Mouse (Mus musculus): ENCODE data around the gene Rpl21. TPM values are rescaled to one million over a fixed set of nuclear protein-coding genes. Genes with fewer than 3 reads are reported as not detected.

Gene Rpl21
- polyA plus RNA-seq, 1 experiment = 486 TPM

DNA sequence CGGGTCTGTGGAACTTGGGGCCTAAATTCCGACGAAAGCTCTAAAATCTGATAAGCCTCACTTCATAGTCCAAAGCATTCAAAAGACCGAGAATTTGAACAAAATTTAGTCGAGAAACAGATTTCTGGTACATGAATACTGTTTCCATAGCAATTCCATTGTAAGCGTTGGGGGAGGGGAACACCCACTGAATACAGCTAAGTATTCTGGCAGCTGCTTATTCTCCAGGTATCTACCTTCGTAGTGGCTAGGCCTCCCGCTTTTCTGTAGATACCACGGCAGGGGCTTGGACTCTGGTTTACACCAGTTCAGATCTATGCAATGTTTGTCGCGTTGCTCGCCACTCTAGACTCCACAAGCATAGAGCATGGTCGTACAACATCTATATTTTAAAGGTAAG is 37.0 kb upstream of the Rpl21 start:
- no peak overlapping the region for H3ac ChIP-seq (ENCODE audit: control insufficient read depth, insufficient read length, low read depth)
- H3K79me3 ChIP-seq (ENCODE audit: low read depth) = peaks cover 36% of the 10 kb centered on the region
- no peak overlapping the region for H3K4me3 ChIP-seq (ENCODE audit: insufficient read depth, poor library complexity, severe bottlenecking)
- peaks cover 38% of the 10 kb centered on the region for H3K79me2 ChIP-seq (ENCODE audit: control insufficient read depth, insufficient read depth)
- TF ChIP-seq MAX (IDR thresholded peaks at IDR 0.05) (no peak), CEBPB (IDR thresholded peaks at IDR 0.05; ENCODE audit: low read depth) (no peak), MYOG (IDR thresholded peaks at IDR 0.05; ENCODE audit: control insufficient read depth, extremely low read depth, insufficient read length) (no peak), FOSL1 (IDR thresholded peaks at IDR 0.05; ENCODE audit: insufficient read depth, low read length, poor library complexity, severe bottlenecking) (no peak), MYOD1 (IDR thresholded peaks at IDR 0.05; ENCODE audit: control insufficient read depth, insufficient read length, low read depth) (no peak), USF1 (IDR thresholded peaks at IDR 0.05; ENCODE audit: low read depth) (no peak), CTCF (IDR thresholded peaks at IDR 0.05; ENCODE audit: control insufficient read depth, insufficient read depth, insufficient read length) (no peak)
- H3K27me3 ChIP-seq (ENCODE audit: control insufficient read depth, insufficient read depth, insufficient read length) = no peaks in the 10 kb centered on the region
- H3K36me3 ChIP-seq (ENCODE audit: control insufficient read depth, insufficient read depth) = no peaks in the 10 kb centered on the region

GRCm38 (mm10) chr5:146798031-146798430 is 34.7 kb upstream of the Rpl21 start:
- H3K27me3 ChIP-seq (ENCODE audit: control insufficient read depth, insufficient read depth, insufficient read length) = no peaks in the 10 kb centered on the region
- H3K4me3 ChIP-seq (ENCODE audit: insufficient read depth, poor library complexity, severe bottlenecking) = no peak overlapping the region
- TF ChIP-seq MYOG (IDR thresholded peaks at IDR 0.05; ENCODE audit: control insufficient read depth, extremely low read depth, insufficient read length) (no peak), FOSL1 (IDR thresholded peaks at IDR 0.05; ENCODE audit: insufficient read depth, low read length, poor library complexity, severe bottlenecking) (no peak), CTCF (IDR thresholded peaks at IDR 0.05; ENCODE audit: control insufficient read depth, insufficient read depth, insufficient read length) (no peak), USF1 (IDR thresholded peaks at IDR 0.05; ENCODE audit: low read depth) (no peak), MAX (IDR thresholded peaks at IDR 0.05) (no peak), MYOD1 (IDR thresholded peaks at IDR 0.05; ENCODE audit: control insufficient read depth, insufficient read length, low read depth) (no peak), CEBPB (IDR thresholded peaks at IDR 0.05; ENCODE audit: low read depth) (no peak)
- H3K79me2 ChIP-seq (ENCODE audit: control insufficient read depth, insufficient read depth) = peaks cover 15% of the 10 kb centered on the region
- H3K36me3 ChIP-seq (ENCODE audit: control insufficient read depth, insufficient read depth) = no peaks in the 10 kb centered on the region
- peaks cover 13% of the 10 kb centered on the region for H3K79me3 ChIP-seq (ENCODE audit: low read depth)
- no peak overlapping the region for H3ac ChIP-seq (ENCODE audit: control insufficient read depth, insufficient read length, low read depth)

GRCm38 (mm10) chr5:146806004-146806430 is 26.7 kb upstream of the Rpl21 start:
- H3K79me3 ChIP-seq (ENCODE audit: low read depth) = no peaks in the 10 kb centered on the region
- no peaks in the 10 kb centered on the region for H3K36me3 ChIP-seq (ENCODE audit: control insufficient read depth, insufficient read depth)
- H3K79me2 ChIP-seq (ENCODE audit: control insufficient read depth, insufficient read depth) = no peaks in the 10 kb centered on the region
- no peak overlapping the region for H3ac ChIP-seq (ENCODE audit: control insufficient read depth, insufficient read length, low read depth)
- TF ChIP-seq MAX (IDR thresholded peaks at IDR 0.05) (no peak), MYOD1 (IDR thresholded peaks at IDR 0.05; ENCODE audit: control insufficient read depth, insufficient read length, low read depth) (no peak), FOSL1 (IDR thresholded peaks at IDR 0.05; ENCODE audit: insufficient read depth, low read length, poor library complexity, severe bottlenecking) (no peak), MYOG (IDR thresholded peaks at IDR 0.05; ENCODE audit: control insufficient read depth, extremely low read depth, insufficient read length) (no peak), USF1 (IDR thresholded peaks at IDR 0.05; ENCODE audit: low read depth) (no peak), CEBPB (IDR thresholded peaks at IDR 0.05; ENCODE audit: low read depth) (no peak), CTCF (IDR thresholded peaks at IDR 0.05; ENCODE audit: control insufficient read depth, insufficient read depth, insufficient read length) (no peak)
- H3K27me3 ChIP-seq (ENCODE audit: control insufficient read depth, insufficient read depth, insufficient read length) = no peaks in the 10 kb centered on the region
- H3K4me3 ChIP-seq (ENCODE audit: insufficient read depth, poor library complexity, severe bottlenecking) = no peak overlapping the region

- TF ChIP-seq CEBPB (IDR thresholded peaks at IDR 0.05; ENCODE audit: low read depth) (no peak), MYOD1 (IDR thresholded peaks at IDR 0.05; ENCODE audit: control insufficient read depth, insufficient read length, low read depth) (no peak), MYOG (IDR thresholded peaks at IDR 0.05; ENCODE audit: control insufficient read depth, extremely low read depth, insufficient read length) (no peak)
- H3K79me2 ChIP-seq (ENCODE audit: control insufficient read depth, insufficient read depth) = no peaks in the 10 kb centered on the region
- no peak overlapping the region for H3K4me3 ChIP-seq (ENCODE audit: insufficient read depth, poor library complexity, severe bottlenecking)
- H3ac ChIP-seq (ENCODE audit: control insufficient read depth, insufficient read length, low read depth) = no peak overlapping the region
- H3K79me3 ChIP-seq (ENCODE audit: low read depth) = no peaks in the 10 kb centered on the region
- H3K27me3 ChIP-seq (ENCODE audit: control insufficient read depth, insufficient read depth, insufficient read length) = no peaks in the 10 kb centered on the region
- no peaks in the 10 kb centered on the region for H3K36me3 ChIP-seq (ENCODE audit: control insufficient read depth, insufficient read depth)
Measured at GRCm38 (mm10) chr5:146809951-146810350, 22.7 kb upstream of the Rpl21 start.

DNA sequence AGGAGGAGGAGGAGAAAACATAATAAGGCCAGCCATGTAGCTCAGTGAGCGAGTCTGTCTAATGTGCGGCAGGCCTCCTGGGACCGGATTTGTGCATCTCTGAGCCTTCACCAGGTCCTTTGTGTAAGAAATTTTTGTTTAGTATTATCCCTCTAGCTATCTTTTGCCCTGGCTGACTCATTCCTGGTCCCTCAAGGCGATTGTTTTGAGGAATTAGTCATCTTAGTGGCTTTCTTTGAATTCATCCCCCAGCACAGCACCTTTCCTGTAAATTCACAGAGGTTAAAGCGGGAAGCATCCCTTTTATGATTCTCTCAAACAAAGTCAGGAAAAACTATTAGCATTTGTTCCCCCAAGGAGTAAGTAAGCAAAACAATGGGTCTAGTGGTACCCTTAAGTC is 19.8 kb upstream of the Rpl21 start:
- Histone ChIP-seq H3K4me3 (ENCODE audit: insufficient read depth, poor library complexity, severe bottlenecking) (no peak overlapping the region), H3K79me3 (ENCODE audit: low read depth) (no peaks in the 10 kb centered on the region), H3K79me2 (ENCODE audit: control insufficient read depth, insufficient read depth) (no peaks in the 10 kb centered on the region), H3ac (ENCODE audit: control insufficient read depth, insufficient read length, low read depth) (no peak overlapping the region), H3K27me3 (ENCODE audit: control insufficient read depth, insufficient read depth, insufficient read length) (no peaks in the 10 kb centered on the region), H3K36me3 (ENCODE audit: control insufficient read depth, insufficient read depth) (no peaks in the 10 kb centered on the region)
- no peak for TF ChIP-seq USF1 (IDR thresholded peaks at IDR 0.05; ENCODE audit: low read depth)
- no peak for TF ChIP-seq FOSL1 (IDR thresholded peaks at IDR 0.05; ENCODE audit: insufficient read depth, low read length, poor library complexity, severe bottlenecking)

- Histone ChIP-seq H3K79me3 (ENCODE audit: low read depth) (no peaks in the 10 kb centered on the region), H3K36me3 (ENCODE audit: control insufficient read depth, insufficient read depth) (no peaks in the 10 kb centered on the region), H3K4me3 (ENCODE audit: insufficient read depth, poor library complexity, severe bottlenecking) (no peak overlapping the region), H3ac (ENCODE audit: control insufficient read depth, insufficient read length, low read depth) (no peak overlapping the region), H3K27me3 (ENCODE audit: control insufficient read depth, insufficient read depth, insufficient read length) (no peaks in the 10 kb centered on the region), H3K79me2 (ENCODE audit: control insufficient read depth, insufficient read depth) (no peaks in the 10 kb centered on the region)
- TF ChIP-seq USF1 (IDR thresholded peaks at IDR 0.05; ENCODE audit: low read depth) = no peak
- no peak for TF ChIP-seq MYOD1 (IDR thresholded peaks at IDR 0.05; ENCODE audit: control insufficient read depth, insufficient read length, low read depth)
- TF ChIP-seq CEBPB (IDR thresholded peaks at IDR 0.05; ENCODE audit: low read depth) = no peak
- TF ChIP-seq MYOG (IDR thresholded peaks at IDR 0.05; ENCODE audit: control insufficient read depth, extremely low read depth, insufficient read length) = no peak
- TF ChIP-seq MAX (IDR thresholded peaks at IDR 0.05) = no peak
- no peak for TF ChIP-seq CTCF (IDR thresholded peaks at IDR 0.05; ENCODE audit: control insufficient read depth, insufficient read depth, insufficient read length)
- no peak for TF ChIP-seq FOSL1 (IDR thresholded peaks at IDR 0.05; ENCODE audit: insufficient read depth, low read length, poor library complexity, severe bottlenecking)
Measured at GRCm38 (mm10) chr5:146813421-146813820, 19.3 kb upstream of the Rpl21 start.

Measured in C2C12 (cell line).